Mouse (Mus musculus) liver, embryonic 14.5 days (tissue): ENCODE data around the gene Fam160b1.

Experiments
- CTCF ChIP-seq: IDR thresholded peaks from 2 replicates; pipeline ENCODE4 v1.5.1; 2016; ENCODE audit warnings: antibody characterized with exemption, low read depth, control low read depth
- EP300 ChIP-seq: IDR thresholded peaks from 2 replicates; pipeline ENCODE4 v1.6.1; 2016; ENCODE audit warnings: antibody characterized with exemption, low read depth

GRCm38 (mm10) chr19:57393357-57393957 is 33.0 kb downstream of the Fam160b1 start:
- no peak for TF ChIP-seq CTCF
- no peak for TF ChIP-seq EP300
